Mouse (Mus musculus): ENCODE measurements around the gene Cep55. TPM values are rescaled to one million over a fixed set of nuclear protein-coding genes. Genes with fewer than 3 reads are reported as not detected.

Gene Cep55
- polyA plus RNA-seq (2014; fragmentation: Illumina TruSeq; extraction: RNeasy Lipid Tissue Mini Kit (QIAGEN cat#74804); ENCODE audit: low read depth, low replicate concordance) = not detected

GRCm38 (mm10) chr19:38054720-38055192 lies at the start of gene Cep55:
Cep55 (plus strand) TSS chr19:38055011.

GRCm38 (mm10) chr19:38043281-38043981 lies 11.4 kb upstream of the Cep55 start, which contains the start of gene Myof:
Myof (minus strand) TSS chr19:38043577.

GRCm38 (mm10) chr19:38096858-38097758 lies 42.3 kb downstream of the Cep55 start, which contains the start of gene Ffar4:
Ffar4 (plus strand) TSS chr19:38097071.

Other genes with a start within 250 kb of the Cep55 start
- 10.1 TPM for gene Myof, start 11.4 kb upstream of the Cep55 start, polyA plus RNA-seq (2014; fragmentation: Illumina TruSeq; extraction: RNeasy Lipid Tissue Mini Kit (QIAGEN cat#74804); ENCODE audit: low read depth, low replicate concordance)
- gene Ffar4, start 42.1 kb downstream of the Cep55 start, polyA plus RNA-seq (2014; fragmentation: Illumina TruSeq; extraction: RNeasy Lipid Tissue Mini Kit (QIAGEN cat#74804); ENCODE audit: low read depth, low replicate concordance) = not detected
- gene Rbp4, start 70.3 kb downstream of the Cep55 start, polyA plus RNA-seq (2014; fragmentation: Illumina TruSeq; extraction: RNeasy Lipid Tissue Mini Kit (QIAGEN cat#74804); ENCODE audit: low read depth, low replicate concordance) = 8.9 TPM
- gene Pde6c, start 77.8 kb downstream of the Cep55 start, polyA plus RNA-seq (2014; fragmentation: Illumina TruSeq; extraction: RNeasy Lipid Tissue Mini Kit (QIAGEN cat#74804); ENCODE audit: low read depth, low replicate concordance) = not detected
- gene Fra10ac1, start 169.1 kb downstream of the Cep55 start, polyA plus RNA-seq (2014; fragmentation: Illumina TruSeq; extraction: RNeasy Lipid Tissue Mini Kit (QIAGEN cat#74804); ENCODE audit: low read depth, low replicate concordance) = 20.4 TPM
- 4.9 TPM for gene Lgi1, start 209.5 kb downstream of the Cep55 start, polyA plus RNA-seq (2014; fragmentation: Illumina TruSeq; extraction: RNeasy Lipid Tissue Mini Kit (QIAGEN cat#74804); ENCODE audit: low read depth, low replicate concordance)

Measured in heart, adult 10 weeks (tissue).